Mouse (Mus musculus) left cerebral cortex, postnatal 10 days (tissue): Measurements from ENCODE around the gene Wdfy4. TPM values are rescaled to one million over a fixed set of nuclear protein-coding genes. Genes with fewer than 3 reads are reported as not detected.

Source experiments
- DNase-seq, 2 experiments: peaks; one replicate each; pipeline ENCODE4 v3.0.0; 2021 to 2022; ENCODE audit warnings: low spot score in 2 of 2, mixed read lengths in 1 of 2; ENCODE audit errors: extremely low spot score in 1 of 2
- intact Hi-C: fragments of 180-260 bp; cut with DNase I; formaldehyde crosslinking; loops from one replicate; pipeline ENCODE4 v1.15.1; 2025
- total RNA-seq, 2 experiments: library from RNA; stranded (reverse); gene quantifications; 2 replicates each; pipeline ENCODE4 v1.2.3; 2021

Gene Wdfy4
- 1 to 10 TPM; 2.0 to 2.8 TPM for total RNA-seq

- intact Hi-C loops: no loop called here
- DNase-seq: no peak
Observed at GRCm38 (mm10) chr14:33185068-33185800, at the start of gene Wdfy4. TSS of gene Wdfy4 (minus strand) at chr14:33185508.

GRCm38 (mm10) chr14:33232048-33232447 lies 46.7 kb upstream of the Wdfy4 start:
- intact Hi-C loops: no loop called here
- DNase-seq: peak in 1 of 2 experiments; percentile 50

GRCm38 (mm10) chr14:33231311-33231710 lies 46.0 kb upstream of the Wdfy4 start:
- no peak for DNase-seq
- intact Hi-C loops: no loop called here

GRCm38 (mm10) chr14:33230672-33231071 lies 45.4 kb upstream of the Wdfy4 start:
- intact Hi-C loops: no loop called here
- DNase-seq: no peak

- intact Hi-C loops: no loop called here
- DNase-seq: no peak
Observed at GRCm38 (mm10) chr14:33225235-33225634, 39.9 kb upstream of the Wdfy4 start.

- DNase-seq: peak in 1 of 2 experiments; percentile 38
- intact Hi-C loops: no loop called here
Observed at GRCm38 (mm10) chr14:33216343-33217208, 31.3 kb upstream of the Wdfy4 start.

- DNase-seq: no peak
- intact Hi-C loops: no loop called here
Observed at GRCm38 (mm10) chr14:33215163-33215562, 29.9 kb upstream of the Wdfy4 start.

- intact Hi-C loops: loop anchor here (5.0 kb wide), 1 partner anchor 158 kb away; no protein-coding TSS in a partner anchor
- no peak for DNase-seq
Observed at GRCm38 (mm10) chr14:33214767-33215128, 29.4 kb upstream of the Wdfy4 start.

- intact Hi-C loops: loop anchor here (1.0 to 5.0 kb wide), 2 partner anchors 89 to 158 kb away; no protein-coding TSS in a partner anchor
- DNase-seq: peak; percentile 79 to 90
Observed at GRCm38 (mm10) chr14:33213823-33214766, 28.8 kb upstream of the Wdfy4 start, which contains the start of gene Arhgap22. TSS of gene Arhgap22 (plus strand) at chr14:33214026.

- intact Hi-C loops: loop anchor here (1.0 to 5.0 kb wide), 2 partner anchors 90 to 159 kb away; no protein-coding TSS in a partner anchor
- no peak for DNase-seq
Observed at GRCm38 (mm10) chr14:33212958-33213309, 27.6 kb upstream of the Wdfy4 start.

- DNase-seq: no peak
- intact Hi-C loops: loop anchor here (5.0 kb wide), 1 partner anchor 160 kb away; no protein-coding TSS in a partner anchor
Observed at GRCm38 (mm10) chr14:33212271-33212957, 27.1 kb upstream of the Wdfy4 start.

- no peak for DNase-seq
- intact Hi-C loops: loop anchor here (5.0 kb wide), 1 partner anchor 161 kb away; no protein-coding TSS in a partner anchor
Observed at GRCm38 (mm10) chr14:33210806-33211205, 25.5 kb upstream of the Wdfy4 start.

- intact Hi-C loops: loop anchor here (10.0 kb wide), 1 partner anchor 674 kb away; no protein-coding TSS in a partner anchor
Observed at GRCm38 (mm10) chr14:33208331-33208730, 23.0 kb upstream of the Wdfy4 start.

GRCm38 (mm10) chr14:33207011-33207410 lies 21.7 kb upstream of the Wdfy4 start:
- intact Hi-C loops: loop anchor here (10.0 kb wide), 1 partner anchor 672 kb away; no protein-coding TSS in a partner anchor
- no peak for DNase-seq

More at GRCm38 (mm10) chr14:33208331-33208730, 23.0 kb upstream of the Wdfy4 start:
- no peak for DNase-seq

- no peak for DNase-seq
- intact Hi-C loops: loop anchor here (10.0 kb wide), 1 partner anchor 671 kb away; no protein-coding TSS in a partner anchor
Observed at GRCm38 (mm10) chr14:33205280-33205965, 20.1 kb upstream of the Wdfy4 start.

GRCm38 (mm10) chr14:33203777-33204176 lies 18.5 kb upstream of the Wdfy4 start:
- no peak for DNase-seq
- intact Hi-C loops: loop anchor here (10.0 kb wide), 1 partner anchor 669 kb away; no protein-coding TSS in a partner anchor

- DNase-seq: no peak
- intact Hi-C loops: loop anchor here (10.0 kb wide), 1 partner anchor 668 kb away; no protein-coding TSS in a partner anchor
Observed at GRCm38 (mm10) chr14:33202885-33203284, 17.6 kb upstream of the Wdfy4 start.
